ENCODE assay signal across 8 mouse cellular contexts in genomic region chr6:47877058-47877457, GRCm38 (mm10). TPM values are rescaled to one million over a fixed set of nuclear protein-coding genes. Genes with fewer than 3 reads are reported as not detected.
DNase-seq lines count a peak whose midpoint lies in the region; ATAC-seq and TF ChIP-seq lines count a peak whose summit lies in the region.

Zfp282 (plus strand) TSS chr6:47877204.

- H3K4me3 ChIP-seq in liver, adult 2 months (ENCODE audit: insufficient read depth, low read depth, low read length), result peak within 1 kb of the TSS; percentile 80
- peak within 1 kb of the TSS; percentile 94 for H3K4me3 ChIP-seq in embryonic facial prominence, embryonic 13.5 days
- H3K4me3 ChIP-seq in hindbrain, embryonic 13.5 days, result peak within 1 kb of the TSS; percentile 94
- H3K4me3 ChIP-seq in liver, embryonic 16.5 days (ENCODE audit: low read depth, low read length), result peak within 1 kb of the TSS; percentile 83

- H3K4me1 ChIP-seq in liver, adult 2 months (ENCODE audit: control insufficient read depth, insufficient read depth, low read length), result peaks cover 6% of the 10 kb centered on the region
- peaks cover 17% of the 10 kb centered on the region for H3K4me1 ChIP-seq in embryonic facial prominence, embryonic 13.5 days
- peaks cover 22% of the 10 kb centered on the region for H3K4me1 ChIP-seq in hindbrain, embryonic 13.5 days (replicated peaks)
- peaks cover 13% of the 10 kb centered on the region for H3K4me1 ChIP-seq in liver, embryonic 16.5 days (ENCODE audit: control insufficient read depth, low read depth, low read length)

- peaks cover 5% of the 10 kb centered on the region for H3K36me3 ChIP-seq in liver, adult 2 months (ENCODE audit: control insufficient read depth, insufficient read depth, low read length)
- peaks cover 23% of the 10 kb centered on the region for H3K36me3 ChIP-seq in embryonic facial prominence, embryonic 13.5 days
- peaks cover 22% of the 10 kb centered on the region for H3K36me3 ChIP-seq in hindbrain, embryonic 13.5 days
- 0 out of 2 replicates have a peak, but pooled peaks cover 5% of the 10 kb centered on the region for H3K36me3 ChIP-seq in liver, embryonic 16.5 days (ENCODE audit: control insufficient read depth, insufficient read depth)

- TF ChIP-seq CTCF in liver, adult 2 months (IDR thresholded peaks at IDR 0.05; ENCODE audit: low read depth, low read length), result no peak

- intact Hi-C loops in gastrocnemius, postnatal 36 days (cut with DNase I), result loop anchor here (5.0 kb wide), 1 partner anchor 40 kb away; the partner anchor contains the start of gene Zfp398

- peak within 1 kb of the TSS; percentile 88 for H3K4me2 ChIP-seq in embryonic facial prominence, embryonic 13.5 days
- H3K4me2 ChIP-seq in hindbrain, embryonic 13.5 days, result peak within 1 kb of the TSS; percentile 94
- H3K4me2 ChIP-seq in liver, embryonic 16.5 days (ENCODE audit: low read depth, low read length), result peak within 1 kb of the TSS; percentile 76

- no peaks in the 10 kb centered on the region for H3K9me3 ChIP-seq in embryonic facial prominence, embryonic 13.5 days
- H3K9me3 ChIP-seq in hindbrain, embryonic 13.5 days, result no peaks in the 10 kb centered on the region
- no peaks in the 10 kb centered on the region for H3K9me3 ChIP-seq in liver, embryonic 16.5 days (replicated peaks; ENCODE audit: control insufficient read depth, low read length)

- peak within 1 kb of the TSS; percentile 86 for H3K9ac ChIP-seq in liver, adult 2 months (ENCODE audit: low read depth, low read length)
- H3K9ac ChIP-seq in embryonic facial prominence, embryonic 13.5 days, result peak within 1 kb of the TSS; percentile 97
- H3K9ac ChIP-seq in hindbrain, embryonic 13.5 days, result peak within 1 kb of the TSS; percentile 97
- peak within 1 kb of the TSS; percentile 76 for H3K9ac ChIP-seq in liver, embryonic 16.5 days (ENCODE audit: low read depth, low read length)

- H3K27ac ChIP-seq in liver, adult 2 months (replicated peaks; ENCODE audit: insufficient read depth, low read depth, low read length), result peak within 1 kb of the TSS; percentile 82
- H3K27ac ChIP-seq in embryonic facial prominence, embryonic 13.5 days, result peak within 1 kb of the TSS; percentile 97
- peak within 1 kb of the TSS; percentile 98 for H3K27ac ChIP-seq in hindbrain, embryonic 13.5 days
- H3K27ac ChIP-seq in liver, embryonic 16.5 days (ENCODE audit: low read length), result peak within 1 kb of the TSS; percentile 88

- no peak for TF ChIP-seq POLR2A in liver, adult 2 months (IDR thresholded peaks at IDR 0.05; ENCODE audit: extremely low read depth, insufficient read depth, low read length)

- no peak for ATAC-seq in embryonic facial prominence, embryonic 13.5 days (ENCODE audit: insufficient number of reproducible peaks, insufficient read depth, low FRiP score, low TSS enrichment, low read depth)
- ATAC-seq in hindbrain, embryonic 13.5 days (ENCODE audit: low FRiP score), result no peak
- ATAC-seq in liver, embryonic 16.5 days (ENCODE audit: low read depth), result no peak

- peaks cover 18% of the 10 kb centered on the region; the same call in 1 of the 2 replicates for H3K79me2 ChIP-seq in liver, adult 2 months (ENCODE audit: control insufficient read depth, insufficient read depth, low read length)

- WGBS in liver, adult 2 months, result 7% methylated on average over 9 of the region's 9 CpGs
- 4% methylated on average over 9 of the region's 9 CpGs for WGBS in embryonic facial prominence, embryonic 13.5 days
- 6% methylated on average over 9 of the region's 9 CpGs for WGBS in hindbrain, embryonic 13.5 days
- 4% methylated on average over 9 of the region's 9 CpGs for WGBS in liver, embryonic 16.5 days (ENCODE audit: insufficient replicate concordance)

- DNase-seq in liver, adult 2 months (ENCODE audit: extremely low read depth, low read depth, low spot score), result no peak
- DNase-seq in liver, result no peak
- no peak for DNase-seq in ovary, postnatal 36 days (ENCODE audit: low spot score)
- no peak for DNase-seq in gastrocnemius, adult 8-10 months (ENCODE audit: low spot score in 2 of 2)
- no peak for DNase-seq in gastrocnemius, postnatal 36 days

- no peaks in the 10 kb centered on the region for H3K27me3 ChIP-seq in liver, adult 2 months (ENCODE audit: control insufficient read depth, insufficient read depth, low read length)
- H3K27me3 ChIP-seq in embryonic facial prominence, embryonic 13.5 days, result no peaks in the 10 kb centered on the region
- H3K27me3 ChIP-seq in hindbrain, embryonic 13.5 days, result no peaks in the 10 kb centered on the region
- no peaks in the 10 kb centered on the region for H3K27me3 ChIP-seq in liver, embryonic 16.5 days (ENCODE audit: control insufficient read depth, insufficient read depth, low read depth, low read length)

RNA-seq across cellular contexts. Expression of gene Zfp282, which starts in this region (rescaled TPM):
- 3.0 TPM in 2 replicates for total RNA-seq in liver, adult 2 months (2014; rRNA removed)
- polyA plus RNA-seq in liver, adult 2 months (2012; rRNA removed), result 1.7 and 2.6 TPM in 2 replicates
- 23.1 and 23.4 TPM in 2 replicates for polyA plus RNA-seq in embryonic facial prominence, embryonic 13.5 days (2015; fragmentation: Nextera tagmentation; extraction: Ambion mirVana)
- 22.2 and 22.3 TPM in 2 replicates for polyA plus RNA-seq in hindbrain, embryonic 13.5 days (2015; fragmentation: Nextera tagmentation; extraction: Ambion mirVana)
- polyA plus RNA-seq in liver, embryonic 16.5 days (2015; fragmentation: Nextera tagmentation; extraction: Ambion mirVana), result 2.4 and 2.7 TPM in 2 replicates
- total RNA-seq in gastrocnemius, adult 8-10 months (2022), result 1 to 10 TPM; 4.7 to 5.9 (median 4.9) TPM
- 1 to 10 TPM; 5.9 to 6.4 TPM for total RNA-seq in gastrocnemius, postnatal 36 days (2021)
